Mouse (Mus musculus) embryo, embryonic 9.5 days (tissue): Measurements from ENCODE around the gene Phf2.
A peak's percentile ranks its signal among the peaks of the same experiment; 100 is the strongest.

Experiments
- DNase-seq: peaks from one replicate; pipeline ENCODE4 v3.0.0-alpha.2; 2017; ENCODE audit errors: extremely low spot score

Gene Phf2

DNA sequence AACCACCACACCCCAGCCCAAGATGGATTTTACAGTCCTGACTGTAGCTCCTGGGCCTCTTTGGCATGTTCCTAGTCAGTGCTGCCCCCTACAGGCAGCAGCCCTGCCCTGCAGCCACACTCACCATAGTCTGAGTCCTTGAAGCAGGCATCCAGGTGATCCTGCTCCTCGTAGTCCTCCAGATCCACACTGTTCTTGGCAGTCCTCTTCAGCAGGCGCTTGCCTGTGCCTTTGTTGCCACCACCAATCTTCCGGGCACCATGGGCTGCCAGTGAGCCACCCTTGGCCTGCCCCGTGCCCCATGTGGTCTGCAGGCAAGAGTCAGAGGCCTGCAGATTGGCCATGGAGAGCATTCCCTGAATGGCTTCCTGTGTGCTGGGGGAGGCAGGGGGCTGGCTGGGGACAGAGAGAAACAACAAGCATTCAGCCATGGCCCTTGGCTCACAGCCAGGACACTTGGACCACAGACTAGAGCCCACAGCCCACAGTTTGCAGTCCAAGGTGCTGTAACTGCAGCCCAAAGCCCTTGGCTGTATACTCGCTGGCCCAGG is 63.4 kb downstream of the Phf2 start:
- DNase-seq: peak; percentile 54

DNA sequence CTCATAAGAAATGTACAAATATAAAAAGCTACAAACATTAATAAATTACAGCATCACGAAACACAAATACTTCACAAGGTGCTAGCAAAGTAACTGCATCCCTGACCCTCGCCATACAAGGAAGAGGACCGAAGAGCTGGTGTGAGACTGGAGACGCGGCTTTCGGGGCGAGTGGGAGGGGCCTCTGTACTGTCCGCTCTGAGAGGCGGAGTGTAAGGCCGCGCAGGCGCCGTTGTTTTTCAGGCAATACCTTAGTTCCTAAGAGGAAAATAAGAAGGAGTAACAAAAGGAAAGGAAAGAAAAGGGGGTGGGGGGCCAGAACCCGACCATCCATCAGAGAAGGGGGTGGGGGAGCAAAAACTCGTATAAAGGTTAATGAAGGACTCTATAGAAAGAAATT is 68.7 kb downstream of the Phf2 start:
- DNase-seq: no peak

DNA sequence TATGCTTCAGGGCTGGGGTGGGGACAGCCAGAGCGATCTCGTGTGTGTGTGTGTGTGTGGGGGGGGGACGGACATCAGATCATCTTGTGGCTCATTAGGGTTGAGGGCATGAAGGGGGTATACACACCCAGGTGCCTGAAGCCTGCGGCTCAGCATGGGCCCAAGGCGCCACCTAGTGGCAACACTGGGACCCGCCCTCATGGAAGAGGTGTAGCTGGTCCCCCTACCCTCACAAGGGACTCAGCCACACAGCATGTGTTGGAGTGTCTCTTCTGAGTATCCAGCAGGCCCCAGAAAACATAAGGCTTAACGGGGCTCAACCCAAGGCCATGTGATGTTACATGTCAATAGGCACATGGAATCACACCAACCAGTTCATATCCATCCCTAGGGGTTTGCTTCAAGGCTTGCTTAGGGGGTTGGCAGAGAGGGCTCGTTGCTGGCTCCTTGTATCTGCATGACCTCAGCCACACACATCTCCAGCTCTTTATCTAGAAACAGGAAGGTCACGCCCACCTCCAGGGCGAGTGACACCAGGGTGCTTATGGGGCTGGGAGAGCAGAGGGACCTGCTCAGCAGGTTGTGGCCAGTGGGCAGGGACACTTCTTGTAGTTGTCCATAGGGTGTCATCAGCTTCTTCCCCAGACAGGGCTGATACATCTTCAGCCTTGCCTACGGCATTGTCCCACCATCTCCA is 69.9 kb downstream of the Phf2 start:
- DNase-seq: peak; percentile 75

DNA sequence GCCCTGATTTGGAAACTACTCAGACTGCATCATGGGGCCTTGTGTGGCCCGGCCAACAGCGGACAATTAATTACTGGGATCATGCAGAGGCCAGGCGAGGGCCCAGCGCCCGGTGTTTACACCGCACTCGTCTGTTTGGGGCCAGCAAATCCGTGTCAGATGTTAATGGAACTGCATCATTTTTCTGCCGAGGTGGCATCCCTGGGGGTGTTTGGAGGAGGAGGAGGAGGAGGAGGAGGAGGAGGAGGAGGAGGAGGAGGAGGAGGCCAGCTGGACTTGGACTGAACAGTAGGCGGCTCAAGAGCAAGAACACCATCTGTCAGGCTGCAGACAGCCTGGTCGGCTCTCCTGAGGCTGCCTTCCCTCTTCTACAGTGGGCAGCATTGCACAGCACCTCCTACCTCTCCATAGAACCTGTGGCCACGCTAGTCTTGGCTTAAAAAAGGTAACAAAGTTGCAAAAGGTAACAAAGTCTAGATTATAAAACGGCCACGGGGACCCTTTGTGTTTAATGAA is 72.6 kb downstream of the Phf2 start:
- DNase-seq: no peak

DNA sequence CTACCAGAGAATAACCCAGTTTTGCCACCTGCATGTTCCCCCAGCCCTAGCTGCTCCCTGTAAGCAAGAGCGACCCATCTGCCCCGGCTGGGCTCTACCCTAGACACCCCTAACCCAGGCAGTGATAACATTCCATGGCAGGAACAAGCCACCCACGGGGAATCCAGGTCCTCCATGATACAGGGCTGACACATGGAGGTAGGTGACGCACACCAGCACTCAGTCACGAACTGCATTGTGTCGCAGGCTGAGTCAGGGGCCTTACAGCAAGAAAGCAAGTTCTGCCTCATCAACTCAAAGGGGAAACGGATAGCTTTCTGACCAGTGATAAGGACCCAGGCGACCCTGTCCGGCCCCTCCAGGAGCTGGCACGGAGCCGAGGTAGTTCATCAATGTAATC is 74.0 kb downstream of the Phf2 start:
- DNase-seq: no peak

DNA sequence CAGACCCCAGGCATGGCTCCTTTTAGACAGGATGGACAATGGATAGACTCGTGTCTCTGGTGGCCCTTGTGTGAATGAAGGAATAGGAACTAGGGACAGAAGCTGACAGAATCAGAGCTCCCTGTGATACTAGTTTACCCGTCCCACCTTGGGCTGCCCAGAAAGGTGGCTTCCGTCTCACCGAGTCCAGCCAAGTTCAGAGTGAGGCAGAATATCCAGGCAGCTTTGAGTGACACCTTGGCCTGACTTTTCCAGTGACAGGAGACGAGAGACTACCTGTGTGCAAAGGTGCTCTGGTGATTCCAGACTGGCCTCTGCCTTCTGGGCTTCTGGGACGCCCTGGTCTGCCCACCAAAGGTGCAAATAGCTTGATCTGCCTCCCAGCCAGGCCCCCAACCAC is 75.2 kb downstream of the Phf2 start:
- no peak for DNase-seq

DNA sequence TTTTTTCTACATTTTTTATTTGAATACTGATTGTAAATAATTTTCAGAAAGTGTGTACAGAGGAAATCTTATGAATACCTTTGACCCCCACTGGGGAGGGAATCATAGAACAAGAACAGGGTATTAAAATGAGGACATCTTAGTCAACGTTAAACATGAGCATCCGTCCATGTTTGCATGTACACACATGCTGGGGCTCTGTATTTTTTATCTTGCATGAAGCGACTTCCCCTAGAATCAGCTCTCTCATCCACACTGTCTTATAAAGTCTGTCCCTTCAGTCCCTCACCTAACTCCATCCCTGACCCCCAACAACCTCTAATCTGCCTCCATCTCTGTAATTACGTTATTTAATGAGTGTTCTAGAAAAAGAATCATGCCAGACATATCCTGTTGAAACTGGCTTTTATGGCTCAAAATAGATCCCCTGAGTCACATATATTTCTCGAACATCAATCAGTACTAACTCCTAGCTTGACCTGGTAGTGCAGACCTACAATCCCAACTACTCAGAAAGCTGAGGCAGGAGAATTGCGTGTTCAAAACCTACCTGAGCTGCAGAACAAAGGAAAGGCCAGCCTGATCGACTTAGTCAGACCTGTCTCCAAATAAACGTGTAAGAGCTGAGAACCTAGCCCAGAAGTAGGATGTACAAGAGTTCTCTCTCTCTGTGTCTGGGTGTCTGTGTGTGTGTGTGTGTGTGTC is 86.2 kb downstream of the Phf2 start:
- DNase-seq: no peak

DNA sequence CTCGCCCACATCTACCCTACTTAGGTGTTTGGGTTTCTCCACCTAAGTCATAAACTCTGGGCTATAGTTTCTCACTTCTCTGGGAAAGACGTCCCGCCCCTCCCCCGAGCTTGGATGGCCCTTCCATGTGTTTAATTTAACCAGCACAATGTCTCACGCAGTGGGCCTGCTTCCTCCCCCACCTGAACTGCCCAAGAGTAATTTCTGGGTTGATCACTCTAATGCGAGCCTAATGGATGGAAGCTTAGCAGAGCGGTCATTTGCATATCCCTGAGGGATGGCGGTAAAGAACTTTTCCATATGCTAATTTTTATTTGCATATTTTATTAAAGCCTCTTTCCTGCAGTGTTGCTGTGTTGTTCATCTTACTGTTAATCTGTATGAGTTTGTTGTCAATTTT is 86.8 kb downstream of the Phf2 start:
- DNase-seq: no peak

DNA sequence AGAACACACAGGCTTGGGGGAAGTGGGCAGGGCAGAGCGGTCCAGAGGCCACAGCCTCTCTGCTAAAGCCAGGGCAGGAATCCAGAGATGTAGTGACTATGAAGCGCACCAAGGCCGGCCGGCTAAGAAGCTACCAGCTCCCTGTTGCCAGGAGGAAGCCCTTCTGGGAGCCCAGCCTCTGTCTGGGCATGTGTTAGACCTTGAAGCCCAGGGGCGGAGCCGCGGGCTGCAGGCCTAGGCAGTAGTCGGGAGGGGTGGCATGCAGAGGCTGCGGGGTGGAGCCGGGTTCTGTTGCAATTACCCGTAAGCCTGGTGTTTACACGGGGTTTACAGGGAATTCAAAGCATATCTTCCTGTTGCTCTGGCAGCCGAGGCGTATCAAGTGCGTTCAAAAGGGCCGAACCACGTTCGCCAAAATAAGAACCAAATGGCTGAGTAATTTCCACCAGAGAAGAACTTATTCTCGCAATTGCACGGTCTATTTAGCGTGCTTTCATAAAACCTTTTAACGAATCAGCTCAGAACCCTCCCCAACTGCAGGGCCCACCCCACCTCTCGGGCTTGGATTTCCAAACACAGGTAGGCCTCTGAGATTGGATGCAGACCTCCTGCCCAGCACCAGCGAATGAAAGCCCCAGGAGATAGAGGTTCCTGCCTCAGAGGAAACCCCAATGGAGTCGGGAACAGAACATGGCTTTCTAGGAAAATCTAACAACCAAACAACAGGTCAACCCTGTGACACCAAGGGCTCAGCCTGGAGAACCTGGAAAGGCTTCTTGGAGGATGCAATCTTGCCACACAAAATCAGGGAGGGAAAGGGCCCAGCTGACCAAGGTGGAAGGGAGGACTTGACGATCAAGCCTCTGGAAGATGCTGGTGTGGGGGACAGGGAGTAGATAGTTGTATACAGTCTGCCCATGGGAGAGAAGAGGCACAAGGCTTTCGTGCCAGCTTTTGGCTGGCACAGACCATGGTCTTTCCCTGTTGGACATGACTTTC is 87.9 kb downstream of the Phf2 start:
- no peak for DNase-seq

DNA sequence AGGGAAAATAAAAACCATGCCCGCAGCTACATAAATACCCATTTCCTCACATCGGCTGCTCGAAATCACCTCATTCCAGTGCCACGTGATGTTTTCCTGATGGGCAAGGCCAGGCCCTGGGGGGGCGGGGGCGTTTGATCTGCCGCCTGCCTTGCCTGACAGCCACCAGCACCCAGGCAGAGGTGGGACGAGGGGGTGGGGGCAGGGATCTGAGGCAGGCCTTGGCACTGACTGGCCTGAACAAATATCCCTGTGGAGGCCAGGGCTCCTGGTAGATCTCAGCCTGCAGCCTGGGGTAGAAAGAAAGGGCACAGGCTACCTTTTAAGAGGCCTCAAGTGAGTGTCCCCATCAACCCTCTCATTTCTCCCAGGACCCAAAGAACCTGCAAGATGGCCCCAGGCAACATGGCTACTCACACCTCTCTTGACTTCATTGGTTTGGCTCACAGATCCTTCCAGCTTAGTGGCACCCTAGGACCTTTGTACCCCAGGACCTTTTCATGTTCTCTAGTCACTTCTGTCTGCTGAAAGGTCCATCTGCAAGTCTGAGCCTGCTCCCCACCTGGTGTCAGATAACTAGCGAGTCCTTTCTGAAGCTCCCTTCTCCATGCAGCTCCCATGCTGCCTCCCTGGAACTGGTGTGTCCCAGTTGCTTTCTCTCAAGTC is 90.4 kb downstream of the Phf2 start:
- no peak for DNase-seq

DNA sequence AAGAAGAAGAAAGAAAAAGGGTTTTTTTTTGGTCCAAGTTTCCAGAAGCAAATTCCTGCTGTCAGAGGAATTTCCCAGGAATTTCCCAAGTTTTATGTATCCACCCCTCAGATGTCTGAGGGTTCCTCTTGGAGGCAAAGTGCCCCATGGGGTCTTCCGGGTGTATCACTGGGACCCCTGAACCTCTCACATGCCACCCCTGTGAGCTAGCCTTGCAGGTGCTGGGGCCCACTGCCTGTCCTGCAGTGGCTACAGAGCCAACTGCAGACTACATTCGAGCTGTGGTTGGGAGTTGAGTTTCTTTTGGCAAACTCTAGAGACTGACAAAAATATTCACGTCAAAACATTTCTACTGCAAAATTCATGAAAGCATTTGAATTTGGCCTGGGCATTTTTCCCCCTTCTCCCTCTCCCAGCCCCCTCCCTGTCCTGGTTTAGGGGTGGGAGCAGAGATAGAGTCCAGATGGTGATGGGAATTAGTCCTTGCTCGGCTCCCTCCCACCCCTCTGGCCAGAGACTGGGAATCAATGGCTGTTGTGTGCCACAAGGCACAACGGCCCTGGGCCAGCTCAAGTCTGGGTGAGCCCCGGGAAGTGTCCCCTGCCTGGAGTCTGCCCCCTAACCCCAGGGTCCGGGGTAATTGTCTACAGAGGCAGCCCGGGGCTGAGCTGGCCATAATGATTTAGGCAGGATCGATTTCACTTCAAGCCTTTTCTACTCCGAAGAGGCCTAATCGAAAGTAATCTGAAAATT is 91.2 kb downstream of the Phf2 start:
- no peak for DNase-seq

DNA sequence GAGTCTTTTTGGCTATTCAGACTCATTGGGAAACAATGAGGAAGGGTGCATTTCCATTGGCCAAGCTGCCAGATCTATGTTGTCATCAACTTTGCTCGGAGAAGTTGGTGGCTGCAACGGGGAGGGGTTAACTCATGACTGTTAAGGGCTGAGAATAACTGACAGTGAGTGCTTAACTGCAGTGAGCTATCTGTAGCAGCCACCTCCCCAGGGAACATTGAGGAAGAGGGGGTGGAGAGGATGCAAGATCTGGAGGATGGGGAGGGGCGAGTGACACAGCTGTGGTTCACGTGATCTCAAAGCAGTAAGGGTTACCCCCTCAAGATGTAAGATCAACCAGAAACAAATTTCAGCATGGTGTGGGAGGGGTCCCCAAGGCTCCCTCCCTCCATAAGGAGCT is 92.8 kb downstream of the Phf2 start:
- no peak for DNase-seq

DNA sequence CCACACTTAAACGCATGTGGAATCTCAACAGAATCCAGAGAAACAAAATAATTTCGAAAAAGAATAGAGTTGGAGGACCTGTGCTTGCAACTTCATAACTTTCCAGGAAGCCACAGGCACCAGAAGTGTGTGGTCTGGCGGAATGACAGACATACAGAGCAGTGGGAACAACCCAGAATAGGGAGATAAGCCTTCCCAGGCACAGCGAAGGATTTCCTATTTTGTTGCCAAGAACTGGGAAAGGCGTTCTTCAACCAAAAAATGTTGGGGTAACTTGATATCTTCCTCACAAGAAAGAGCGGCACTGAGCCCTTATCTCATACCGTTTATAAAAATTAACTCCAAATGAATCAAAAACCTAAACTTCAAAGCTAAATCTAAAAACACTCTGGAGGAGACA is 96.4 kb downstream of the Phf2 start:
- no peak for DNase-seq

DNA sequence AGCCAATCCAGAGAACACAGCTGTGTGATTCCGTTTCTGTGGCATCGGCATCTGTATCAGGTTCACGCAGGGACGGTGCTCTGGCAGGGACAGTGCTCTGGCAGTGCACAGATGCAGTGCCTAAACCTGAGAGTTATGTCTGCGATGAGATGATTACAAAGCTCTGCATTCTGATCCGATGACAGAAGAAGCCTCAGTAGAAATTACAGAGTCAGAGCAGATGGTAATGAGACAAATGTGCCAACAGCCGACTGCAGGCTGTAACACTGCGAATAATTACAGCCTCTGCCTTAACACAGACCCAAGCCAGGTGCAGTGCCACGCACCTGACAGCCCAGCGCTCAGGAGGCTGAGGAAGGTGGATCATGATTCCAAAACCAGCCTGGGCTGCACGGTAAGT is 102.8 kb downstream of the Phf2 start:
- DNase-seq: no peak

DNA sequence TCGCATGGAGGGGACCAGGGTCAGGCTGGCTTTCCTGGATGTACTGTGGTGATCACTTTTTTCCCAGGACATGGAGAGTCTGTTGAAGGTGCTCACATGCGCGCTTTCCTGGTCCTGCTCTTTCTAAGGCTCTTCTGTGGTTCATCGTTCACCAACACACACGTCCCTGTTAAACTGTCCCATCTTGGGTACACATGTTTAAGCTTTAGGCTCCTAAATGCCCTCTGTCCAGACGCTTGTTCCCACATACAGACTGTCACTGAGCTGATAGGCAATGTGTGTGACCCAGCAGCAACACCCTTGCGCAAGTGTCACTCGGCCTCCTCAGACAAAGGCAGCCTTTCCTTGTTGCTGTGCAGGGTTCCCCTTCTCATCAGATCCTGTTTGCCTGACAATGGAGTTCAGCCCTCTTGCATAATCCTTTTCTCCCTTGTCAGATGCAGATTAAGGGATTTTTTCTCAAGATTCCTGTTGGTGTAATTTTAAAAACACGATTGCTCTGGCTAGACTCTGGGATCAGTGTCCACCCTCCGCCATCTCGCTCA is 107.1 kb downstream of the Phf2 start:
- DNase-seq: no peak

DNA sequence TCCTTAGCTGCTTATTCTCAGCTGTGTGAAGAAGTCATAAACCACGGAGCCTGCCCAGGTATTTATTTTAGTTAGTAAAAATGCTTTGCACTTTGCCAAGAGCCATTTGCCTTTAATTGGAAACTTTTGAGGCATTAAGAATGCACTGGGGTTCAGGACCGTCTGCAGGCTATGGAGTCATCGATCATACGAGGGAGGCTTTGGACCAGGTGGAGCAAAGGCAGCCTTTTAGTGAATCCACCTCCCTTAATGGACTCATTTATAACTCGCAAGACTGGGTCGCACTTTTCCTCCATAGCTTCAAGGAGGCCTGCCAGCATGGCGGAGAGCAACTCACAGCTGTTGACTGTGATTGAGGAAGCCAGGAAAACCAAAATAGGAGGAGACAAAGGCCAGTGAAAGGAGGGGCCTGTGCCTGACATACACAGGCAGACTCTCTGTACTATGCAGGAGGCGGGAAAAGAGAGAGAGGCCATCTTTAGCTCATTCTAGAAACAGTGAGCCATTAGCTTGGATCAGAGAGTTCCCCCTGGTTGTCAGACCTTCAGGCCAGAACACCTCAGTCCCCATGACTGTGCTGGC is 110.0 kb downstream of the Phf2 start:
- DNase-seq: no peak

DNA sequence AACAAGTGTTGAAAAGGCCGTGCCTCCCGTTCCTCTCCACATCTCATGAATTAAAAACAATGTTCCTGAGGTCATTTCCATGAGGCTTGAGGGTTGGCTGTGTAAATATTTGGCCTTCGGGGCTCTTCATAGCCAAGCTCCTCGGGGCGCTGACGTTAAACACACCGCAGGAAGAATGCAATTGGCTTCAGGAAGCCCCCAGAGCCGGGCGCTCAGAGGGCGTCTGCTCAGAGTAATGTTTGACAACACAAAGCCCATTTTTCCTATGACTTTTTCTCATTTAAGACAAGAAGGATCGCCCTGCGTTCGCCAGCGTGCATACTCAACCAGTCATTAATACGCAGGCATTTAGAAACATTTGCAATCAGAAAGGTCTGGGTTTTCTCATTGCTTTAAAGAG is 114.2 kb downstream of the Phf2 start:
- no peak for DNase-seq
